Mouse (Mus musculus) embryonic fibroblast, embryonic 13.5 days (primary cell): ENCODE data around the gene 4930469K13Rik. TPM values are rescaled to one million over a fixed set of nuclear protein-coding genes. Genes with fewer than 3 reads are reported as not detected.

Experiments used
- H3K27ac ChIP-seq: 2 replicates; pipeline ENCODE4 v1.5.1; 2012; ENCODE audit warnings: low read length, control low read depth, inconsistent platforms; ENCODE audit not compliant: insufficient read depth
- H3K4me1 ChIP-seq: 2 replicates; pipeline ENCODE4 v1.6.1; 2011; ENCODE audit warnings: low read length; ENCODE audit not compliant: control insufficient read depth, insufficient read depth
- H3K4me3 ChIP-seq: 2 replicates; pipeline ENCODE4 v1.5.1; 2011; ENCODE audit warnings: mild to moderate bottlenecking, control low read depth, low read length; ENCODE audit not compliant: insufficient read depth
- CTCF ChIP-seq: IDR thresholded peaks from 2 replicates; pipeline ENCODE4 v1.5.1; 2011; ENCODE audit warnings: mild to moderate bottlenecking, control low read depth, low read length, moderate library complexity, borderline replicate concordance; ENCODE audit not compliant: insufficient read depth
- POLR2A ChIP-seq: IDR thresholded peaks from 2 replicates; pipeline ENCODE4 v1.6.1; 2011; ENCODE audit warnings: low read depth, mild to moderate bottlenecking, control low read depth, low read length, moderate library complexity
- polyA plus RNA-seq: library from polyadenylated mRNA; stranded (reverse); fragments of >200 nt; gene quantifications from 2 replicates; pipeline ENCODE4 v1.2.4, GENCODE M21; 2011; ENCODE audit warnings: low read depth; ENCODE audit not compliant: missing spikeins, insufficient read length

Gene 4930469K13Rik
- polyA plus RNA-seq, 1 experiment = not detected

DNA sequence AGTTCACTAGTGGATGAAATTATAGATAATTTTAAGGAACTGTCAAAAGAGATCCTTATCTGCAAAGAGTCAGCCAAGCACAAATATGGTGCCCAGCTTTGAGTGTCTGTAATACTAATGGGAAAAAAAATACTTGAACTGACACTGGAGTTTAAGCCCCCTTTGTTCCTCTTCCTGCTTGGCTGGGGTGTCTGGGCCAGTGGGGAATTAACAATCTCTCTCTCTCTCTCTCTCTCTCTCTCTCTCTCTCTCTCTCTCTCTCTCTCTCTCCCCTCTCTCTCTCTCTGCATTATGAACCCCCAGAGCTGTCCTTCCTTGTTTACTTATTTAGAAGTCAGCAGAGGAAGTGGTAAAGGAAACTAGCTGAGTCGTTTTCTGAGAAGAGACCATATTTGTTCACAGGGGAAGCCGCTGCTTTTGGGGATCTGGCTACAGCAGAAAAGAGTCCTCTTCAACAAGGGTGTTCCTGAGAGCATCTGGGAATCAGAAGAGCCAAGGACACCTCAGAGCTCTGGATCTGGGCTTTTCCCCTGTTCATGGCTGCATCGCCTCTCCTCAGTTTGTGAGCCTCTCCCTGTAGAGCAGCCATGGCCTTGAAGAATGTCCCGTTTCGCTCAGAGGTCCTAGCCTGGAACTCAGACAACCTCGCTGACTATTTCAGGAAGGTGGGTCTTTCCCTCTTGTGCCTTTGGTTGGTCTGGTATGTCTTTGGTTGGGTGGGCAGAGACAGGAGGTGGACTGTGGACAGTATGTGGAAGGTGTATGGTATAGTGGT, 51.4 kb downstream of the 4930469K13Rik start, which contains the start of gene Lcp2:
Gene Lcp2, plus strand, starts transcription at position 154 of the 775 bp plus-strand sequence.
- Histone ChIP-seq H3K4me1 (no peaks in the 10 kb centered on the region), H3K4me3 (no peak within 1 kb of the TSS), H3K27ac (no peak within 1 kb of the TSS)
- TF ChIP-seq POLR2A (no peak), CTCF (no peak)

DNA sequence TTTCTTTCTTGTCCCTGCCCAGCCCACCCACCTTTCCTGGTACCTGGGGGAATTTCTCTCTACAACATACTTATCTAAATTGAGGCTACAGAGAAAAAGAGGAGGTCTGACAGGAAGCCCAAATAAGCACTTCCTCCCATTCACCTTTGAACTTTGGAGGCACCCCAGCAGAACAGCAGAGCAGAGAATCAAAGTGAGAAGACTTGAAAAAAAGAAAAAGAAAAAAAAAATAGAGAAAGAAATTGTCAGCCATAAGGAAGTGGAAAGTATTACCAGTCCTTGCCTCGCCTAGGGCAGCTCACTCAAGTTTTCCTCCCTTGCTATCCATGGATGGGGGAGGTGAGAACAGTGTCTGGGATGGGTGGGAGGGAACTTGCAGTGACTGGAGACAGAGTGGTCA, 55.5 kb downstream of the 4930469K13Rik start:
- H3K4me3 ChIP-seq = no peak overlapping the region
- H3K27ac ChIP-seq = no peak overlapping the region
- no peak for TF ChIP-seq CTCF
- no peak for TF ChIP-seq POLR2A
- no peaks in the 10 kb centered on the region for H3K4me1 ChIP-seq

DNA sequence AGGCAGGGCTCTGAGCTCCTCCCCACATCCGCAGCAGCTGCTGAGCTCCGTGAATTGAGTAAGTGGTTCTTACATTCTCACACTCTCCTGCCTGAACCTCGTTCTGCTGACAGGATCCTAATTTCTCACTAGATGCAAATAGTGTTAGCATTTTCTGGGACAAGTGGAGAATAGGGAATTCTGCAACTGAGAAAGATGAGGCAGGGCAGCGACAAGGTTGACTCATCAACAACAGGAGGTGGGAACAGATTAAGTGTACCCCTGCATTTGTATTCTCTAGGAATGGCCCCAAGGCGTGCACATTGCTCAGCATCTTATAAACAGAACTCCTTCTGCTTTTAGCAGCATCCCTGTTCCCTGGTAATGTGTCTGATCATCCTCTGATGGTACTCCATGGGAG, 58.3 kb downstream of the 4930469K13Rik start:
- no peak overlapping the region for H3K4me3 ChIP-seq
- H3K27ac ChIP-seq = no peak overlapping the region
- TF ChIP-seq CTCF (no peak), POLR2A (no peak)
- no peaks in the 10 kb centered on the region for H3K4me1 ChIP-seq

DNA sequence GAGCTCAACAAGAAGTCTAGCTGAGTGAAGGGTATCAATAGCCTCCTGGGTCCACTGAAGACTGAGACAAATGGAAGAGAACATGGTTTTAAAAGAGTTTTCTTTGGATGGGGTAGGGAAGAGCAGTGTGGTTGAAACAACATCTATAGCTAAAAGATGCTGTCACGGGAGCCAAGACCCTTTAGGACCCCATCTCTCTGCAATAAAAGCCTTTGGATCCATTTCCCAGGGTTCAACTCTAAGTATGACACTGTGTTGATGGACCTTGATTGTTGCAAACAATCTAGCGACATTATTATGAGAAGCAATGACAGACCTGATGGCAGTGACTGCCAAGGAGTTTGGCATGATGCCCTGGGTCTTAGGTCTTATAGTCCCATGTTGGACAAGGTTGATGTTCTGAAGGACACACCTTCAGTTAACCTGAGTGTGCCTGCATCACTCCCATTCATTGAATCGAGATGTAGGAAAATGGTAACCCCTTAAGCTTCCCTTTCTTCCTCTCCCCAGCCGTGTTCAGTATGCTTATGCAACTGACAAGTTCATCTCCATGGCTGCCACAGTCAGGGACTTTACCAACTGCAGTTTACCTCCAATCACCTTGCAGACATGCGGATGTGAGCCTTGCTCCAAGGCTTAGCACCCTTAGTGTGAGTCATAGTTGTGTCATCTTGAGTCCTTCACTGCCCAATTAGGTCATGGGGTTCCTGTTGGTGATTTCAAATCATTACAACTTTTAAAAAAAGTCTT, 62.3 kb downstream of the 4930469K13Rik start:
- TF ChIP-seq POLR2A (no peak), CTCF (no peak)
- Histone ChIP-seq H3K27ac (no peak overlapping the region), H3K4me1 (no peaks in the 10 kb centered on the region), H3K4me3 (no peak overlapping the region)

DNA sequence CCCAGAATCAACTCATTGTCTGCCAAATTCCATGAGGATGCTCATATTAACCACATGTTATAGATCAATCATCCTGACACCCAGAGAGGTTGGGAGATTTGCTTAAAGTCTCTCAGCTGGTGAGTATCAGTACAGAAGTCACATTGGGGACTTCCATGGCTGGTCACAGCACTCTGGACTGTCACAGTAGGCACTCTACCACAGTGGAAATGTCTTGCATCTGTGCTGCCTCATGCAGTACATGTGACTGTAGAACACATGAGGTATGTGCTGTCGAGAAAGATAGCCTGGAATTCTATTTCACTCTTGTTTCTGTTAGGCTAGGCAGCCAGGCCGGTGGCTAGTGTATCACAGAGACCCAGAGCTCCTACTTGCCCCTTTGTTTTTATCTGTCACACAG, 63.6 kb downstream of the 4930469K13Rik start:
- H3K27ac ChIP-seq = no peak overlapping the region
- no peak overlapping the region for H3K4me3 ChIP-seq
- no peak for TF ChIP-seq CTCF
- TF ChIP-seq POLR2A = no peak
- H3K4me1 ChIP-seq = no peaks in the 10 kb centered on the region

DNA sequence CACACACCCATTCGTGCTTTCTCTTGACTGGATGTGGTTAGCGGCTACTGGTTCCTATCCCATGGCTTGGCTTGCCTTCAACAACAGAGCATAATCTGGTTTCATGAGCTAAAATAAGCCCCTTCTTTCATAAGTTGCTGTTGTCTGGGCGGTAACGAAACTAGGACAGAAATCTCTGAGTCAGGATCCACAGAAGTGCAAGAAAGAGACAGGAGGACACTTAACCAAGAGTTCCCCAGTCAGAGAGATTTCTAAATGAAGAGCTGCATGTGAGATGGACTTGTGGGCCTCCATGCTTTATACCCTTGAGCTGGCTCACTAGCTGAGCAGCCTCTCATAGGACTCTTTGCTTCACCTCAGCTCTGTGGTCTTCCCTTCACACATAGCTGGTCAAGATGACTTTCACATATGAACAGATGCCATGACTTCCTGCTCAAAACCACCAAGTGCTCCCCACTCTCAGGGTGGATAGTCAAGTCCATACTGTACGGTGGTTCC, 64.3 kb downstream of the 4930469K13Rik start:
- H3K4me3 ChIP-seq = no peak overlapping the region
- TF ChIP-seq POLR2A (no peak), CTCF (no peak)
- H3K4me1 ChIP-seq = no peaks in the 10 kb centered on the region
- no peak overlapping the region for H3K27ac ChIP-seq

DNA sequence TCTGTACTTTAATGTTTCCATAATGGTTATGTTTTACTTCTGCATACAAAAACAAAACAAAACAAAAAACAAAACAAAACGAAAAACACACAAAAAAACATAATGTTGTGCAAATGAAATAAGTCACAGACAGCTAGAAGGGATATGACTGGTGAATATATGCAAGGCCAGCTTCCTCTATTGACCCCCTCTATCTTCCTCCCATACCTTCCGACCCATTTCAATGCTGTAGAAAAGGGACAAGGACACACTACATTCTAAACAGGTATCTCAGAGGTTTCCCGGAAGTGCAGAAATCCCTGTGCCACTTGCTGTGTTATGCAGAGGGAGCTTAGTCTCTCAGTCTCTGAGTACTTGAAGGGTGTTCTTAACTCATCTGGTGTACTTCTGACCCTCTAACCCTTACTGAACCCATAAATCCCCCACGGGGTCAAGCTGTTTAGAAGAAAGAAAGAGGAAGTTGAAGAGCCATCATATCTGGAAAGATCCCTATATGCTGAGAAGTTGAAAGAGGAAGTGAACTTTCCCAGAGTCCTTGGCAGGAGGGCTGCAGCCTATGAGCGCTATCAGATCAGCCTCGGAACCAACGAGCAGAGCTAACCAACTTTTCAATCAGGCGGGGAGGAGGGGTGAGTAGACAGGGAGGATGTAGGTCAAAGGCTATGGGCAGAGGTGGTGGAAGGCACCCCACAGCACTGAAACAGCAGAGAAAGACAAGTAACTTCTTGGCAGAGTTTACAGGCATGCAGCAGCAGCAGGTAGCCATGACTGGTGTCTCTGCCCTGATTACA, 67.1 kb downstream of the 4930469K13Rik start:
- Histone ChIP-seq H3K27ac (no peak overlapping the region), H3K4me3 (no peak overlapping the region), H3K4me1 (no peaks in the 10 kb centered on the region)
- TF ChIP-seq CTCF (no peak), POLR2A (no peak)

DNA sequence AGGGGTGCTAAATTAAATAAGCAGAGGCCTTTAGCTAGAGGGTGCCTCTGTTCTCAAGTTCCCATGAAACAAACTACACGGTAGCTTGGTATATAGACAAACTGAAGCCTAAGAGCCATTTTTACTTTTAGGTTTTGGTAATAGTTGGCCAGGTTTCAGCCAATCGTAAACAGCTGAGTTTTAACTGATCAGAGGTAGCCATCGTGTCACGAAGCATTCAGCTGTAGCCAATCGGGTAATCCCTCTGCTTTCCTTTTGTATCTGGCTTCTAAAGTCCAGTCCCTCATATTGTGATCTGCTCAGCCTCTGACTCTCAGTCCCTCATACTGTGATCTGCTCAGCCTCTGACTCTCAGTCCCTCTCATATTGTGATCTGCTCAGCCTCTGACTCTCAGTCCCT, 68.7 kb downstream of the 4930469K13Rik start:
- H3K27ac ChIP-seq = no peak overlapping the region
- no peak overlapping the region for H3K4me3 ChIP-seq
- no peaks in the 10 kb centered on the region for H3K4me1 ChIP-seq
- TF ChIP-seq POLR2A = no peak
- TF ChIP-seq CTCF = no peak

DNA sequence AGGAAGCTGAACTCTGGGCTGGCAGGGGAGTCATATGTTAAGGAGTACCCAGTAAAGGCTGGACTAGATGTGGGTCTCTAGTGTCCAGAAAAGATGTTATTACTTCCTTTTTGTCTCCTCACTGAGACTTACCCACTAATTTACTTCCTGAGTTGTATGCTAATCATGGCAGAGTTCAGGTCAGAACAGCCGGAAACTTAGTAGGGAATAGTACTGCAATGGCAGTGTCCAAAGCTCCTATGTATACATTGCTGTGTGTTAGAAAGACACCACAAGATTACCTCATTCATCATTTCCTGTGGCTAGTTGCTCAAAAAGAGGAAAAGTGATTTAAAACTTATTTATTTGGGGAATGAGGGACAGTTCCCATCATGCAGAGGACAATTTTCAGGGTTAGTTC, 73.3 kb downstream of the 4930469K13Rik start:
- H3K27ac ChIP-seq = no peak overlapping the region
- no peaks in the 10 kb centered on the region for H3K4me1 ChIP-seq

DNA sequence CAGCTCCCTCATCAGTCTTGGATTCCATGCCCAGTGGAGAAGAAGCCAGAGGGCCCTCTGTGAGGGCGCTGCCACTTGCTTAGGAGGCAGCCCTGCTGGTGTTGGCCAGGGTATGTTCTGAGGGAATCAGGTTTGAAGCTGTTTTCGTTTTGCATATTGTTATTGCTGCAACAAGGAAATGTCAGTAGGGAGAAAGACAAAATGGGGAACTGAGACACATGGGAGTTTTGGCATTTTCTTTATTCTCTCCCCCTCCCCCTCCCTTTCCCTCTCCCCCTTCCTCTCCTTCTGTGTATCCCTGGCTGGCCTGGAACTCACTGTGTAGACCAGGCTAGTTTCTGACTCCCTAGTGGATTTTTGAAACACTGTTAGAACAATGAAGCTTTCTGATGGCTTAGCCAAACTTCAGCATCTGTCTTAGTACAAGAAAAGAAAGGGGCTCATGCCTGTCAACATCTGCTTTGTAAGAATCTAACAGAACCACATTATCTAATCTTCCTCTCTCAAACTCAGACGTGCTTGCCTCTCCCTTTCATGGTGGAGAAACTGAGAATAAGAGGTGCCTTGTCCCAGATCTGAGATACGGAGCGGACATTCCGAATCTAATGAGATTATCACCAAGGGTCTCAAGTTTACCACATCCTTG, 86.2 kb downstream of the 4930469K13Rik start:
- H3K4me3 ChIP-seq = no peak overlapping the region
- H3K27ac ChIP-seq = no peak overlapping the region
- TF ChIP-seq CTCF = no peak
- no peak for TF ChIP-seq POLR2A
- peaks cover 4% of the 10 kb centered on the region; the same call in 1 of the 2 replicates for H3K4me1 ChIP-seq

More for the DNA sequence above, 73.3 kb downstream of the 4930469K13Rik start:
- TF ChIP-seq POLR2A (no peak), CTCF (no peak)
- H3K4me3 ChIP-seq = no peak overlapping the region
